Mouse (Mus musculus) G1E (cell line): ENCODE results near the gene Gm4565. TPM values are rescaled to one million over a fixed set of nuclear protein-coding genes. Genes with fewer than 3 reads are reported as not detected.
"Not testable (repeated sequence)": the region's sequence is repeated elsewhere in the genome, so short reads cannot be mapped to it uniquely, and the experiment has no call there.

ENCODE experiments used
- ATAC-seq: 2 replicates; pipeline ENCODE4 v1.8.0; 2016; ENCODE audit warnings: mild to moderate bottlenecking; ENCODE audit not compliant: insufficient number of reproducible peaks, poor library complexity, low FRiP score, severe bottlenecking; ENCODE audit errors: extremely low read depth
- DNase-seq: peaks from one replicate; pipeline ENCODE4 v3.0.0; 2012; ENCODE audit warnings: low spot score
- H3K27me3 ChIP-seq: 2 replicates; pipeline ENCODE4 v1.6.1; 2012; ENCODE audit warnings: mild to moderate bottlenecking, low read length, inconsistent platforms; ENCODE audit not compliant: insufficient read depth
- H3K36me3 ChIP-seq: replicated peaks from 2 replicates; pipeline ENCODE3; 2012; ENCODE audit warnings: mild to moderate bottlenecking, inconsistent platforms
- H3K4me1 ChIP-seq: 2 replicates; pipeline ENCODE4 v1.6.1; 2012; ENCODE audit warnings: low read depth, low read length, inconsistent platforms, mixed read lengths; ENCODE audit not compliant: insufficient read depth
- H3K4me3 ChIP-seq: 2 replicates; pipeline ENCODE4 v1.5.1; 2012; ENCODE audit warnings: low read depth, mild to moderate bottlenecking, inconsistent platforms, low read length, moderate library complexity, mixed read lengths
- H3K9me3 ChIP-seq: replicated peaks from 2 replicates; pipeline ENCODE4 v1.6.1; 2012; ENCODE audit warnings: inconsistent platforms
- polyA plus RNA-seq: library from polyadenylated mRNA; stranded (reverse); fragments of >175 nt; gene quantifications from 2 replicates; pipeline ENCODE4 v1.2.3, GENCODE M21; 2012
- total RNA-seq, 2 experiments: library from RNA; stranded (forward) in 1 of 2; stranded (reverse) in 1 of 2; fragments of 200-1000 nt in 1 of 2; fragments of >200 nt in 1 of 2; fragmentation: Nextera tagmentation in 1 of 2; gene quantifications; 2 replicates each; pipeline ENCODE4 v1.2.3; 2014 to 2017

Gene Gm4565
- total RNA-seq (2014; fragmentation: Nextera tagmentation) (not detected in 2 replicates), total RNA-seq (2017) (not detected in 2 replicates), polyA plus RNA-seq (not detected in 2 replicates)

DNA sequence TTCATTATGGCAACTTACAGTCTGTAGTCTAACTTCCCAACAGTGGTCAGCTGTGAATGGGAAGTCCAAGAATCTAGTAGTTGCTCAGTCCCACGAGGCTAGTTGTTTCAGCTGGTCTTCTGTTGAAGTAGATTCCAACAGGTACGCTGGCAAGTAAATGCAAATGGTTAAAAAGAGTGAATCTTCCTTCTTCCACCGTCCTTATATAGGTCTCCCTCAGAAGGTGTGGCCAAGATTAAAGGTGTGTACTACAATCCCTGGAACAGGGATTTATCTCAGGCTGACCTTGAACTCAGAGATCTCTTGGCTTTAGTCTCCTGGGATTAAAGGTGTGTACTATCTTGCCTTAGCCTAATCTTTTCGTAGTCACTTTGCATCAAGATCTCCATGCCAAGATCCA, at the start of gene Gm4565:
TSS of gene Gm4565 (minus strand) at position 101 of the 400 bp plus-strand sequence.
- not testable (repeated sequence) for DNase-seq, H3K27me3 ChIP-seq, H3K36me3 ChIP-seq, H3K9me3 ChIP-seq, ATAC-seq, H3K4me1 ChIP-seq, H3K4me3 ChIP-seq

- ATAC-seq, H3K4me1 ChIP-seq, H3K4me3 ChIP-seq, DNase-seq, H3K9me3 ChIP-seq, H3K36me3 ChIP-seq, H3K27me3 ChIP-seq: not testable (repeated sequence)
Measured at GRCm38 (mm10) chr7:22565243-22565642, 22.7 kb downstream of the Gm4565 start, which contains the start of gene Gm4201. Gene Gm4201 (minus strand): TSS chr7:22565343.

DNA sequence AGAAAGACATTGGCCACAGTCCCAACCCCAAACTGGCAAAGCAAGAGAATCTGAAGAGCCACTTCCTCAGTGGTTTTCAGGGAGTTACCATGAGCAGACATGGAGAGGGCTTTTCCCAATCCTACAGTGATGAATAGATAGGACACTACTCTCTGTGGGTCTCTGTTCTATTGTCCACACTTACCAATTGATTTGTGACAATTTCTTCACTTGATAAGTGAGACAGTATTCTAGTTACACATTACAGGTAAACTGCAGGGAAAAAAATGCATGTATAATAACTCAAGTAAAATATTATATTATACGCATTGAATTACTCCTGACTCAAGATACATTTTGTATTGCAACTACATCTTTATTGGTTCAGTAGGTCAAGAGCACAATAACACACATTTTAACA, 53.1 kb downstream of the Gm4565 start, which contains the start of gene Gm8677:
TSS of gene Gm8677 (minus strand) at position 101 of the 400 bp plus-strand sequence.
- H3K9me3 ChIP-seq, ATAC-seq, DNase-seq, H3K4me1 ChIP-seq, H3K27me3 ChIP-seq, H3K4me3 ChIP-seq, H3K36me3 ChIP-seq: not testable (repeated sequence)

Other genes with a start within 250 kb of the Gm4565 start
- gene Gm8660, start 217.1 kb downstream of the Gm4565 start, total RNA-seq (2014; fragmentation: Nextera tagmentation) = not detected in 2 replicates
- gene Gm8660, start 217.1 kb downstream of the Gm4565 start, total RNA-seq (2017) = not detected in 2 replicates
- not detected in 2 replicates for gene Gm8660, start 217.1 kb downstream of the Gm4565 start, polyA plus RNA-seq
- gene Vmn1r148, start 174.5 kb downstream of the Gm4565 start, total RNA-seq (2014; fragmentation: Nextera tagmentation) = not detected in 2 replicates
- not detected in 2 replicates for gene Vmn1r148, start 174.5 kb downstream of the Gm4565 start, total RNA-seq (2017)
- gene Vmn1r148, start 174.5 kb downstream of the Gm4565 start, polyA plus RNA-seq = not detected in 2 replicates
- gene Vmn1r149, start 149.9 kb downstream of the Gm4565 start, total RNA-seq (2014; fragmentation: Nextera tagmentation) = not detected in 2 replicates
- gene Vmn1r149, start 149.9 kb downstream of the Gm4565 start, total RNA-seq (2017) = not detected in 2 replicates
- gene Vmn1r149, start 149.9 kb downstream of the Gm4565 start, polyA plus RNA-seq = not detected in 2 replicates
- not detected in 2 replicates for gene Gm10665, start 124.1 kb downstream of the Gm4565 start, total RNA-seq (2014; fragmentation: Nextera tagmentation)
- gene Gm10665, start 124.1 kb downstream of the Gm4565 start, total RNA-seq (2017) = not detected in 2 replicates
- not detected in 2 replicates for gene Gm10665, start 124.1 kb downstream of the Gm4565 start, polyA plus RNA-seq
- gene Vmn1r151, start 88.4 kb downstream of the Gm4565 start, total RNA-seq (2014; fragmentation: Nextera tagmentation) = not detected in 2 replicates
- gene Vmn1r151, start 88.4 kb downstream of the Gm4565 start, total RNA-seq (2017) = not detected in 2 replicates
- gene Vmn1r151, start 88.4 kb downstream of the Gm4565 start, polyA plus RNA-seq = not detected in 2 replicates
- not detected in 2 replicates for gene Vmn1r152, start 65.2 kb downstream of the Gm4565 start, total RNA-seq (2014; fragmentation: Nextera tagmentation)
- gene Vmn1r152, start 65.2 kb downstream of the Gm4565 start, total RNA-seq (2017) = 0.16 TPM in 1 of 2 replicates, not detected in the other
- gene Vmn1r152, start 65.2 kb downstream of the Gm4565 start, polyA plus RNA-seq = not detected in 2 replicates
- not detected in 2 replicates for gene Gm8677, start 53.2 kb downstream of the Gm4565 start, total RNA-seq (2014; fragmentation: Nextera tagmentation)
- gene Gm8677, start 53.2 kb downstream of the Gm4565 start, total RNA-seq (2017) = not detected in 2 replicates
- gene Gm8677, start 53.2 kb downstream of the Gm4565 start, polyA plus RNA-seq = not detected in 2 replicates
- not detected in 2 replicates for gene Gm4201, start 22.8 kb downstream of the Gm4565 start, total RNA-seq (2014; fragmentation: Nextera tagmentation)
- not detected in 2 replicates for gene Gm4201, start 22.8 kb downstream of the Gm4565 start, total RNA-seq (2017)
- not detected in 2 replicates for gene Gm4201, start 22.8 kb downstream of the Gm4565 start, polyA plus RNA-seq
- not detected in 2 replicates for gene Vmn1r155, start 69.9 kb upstream of the Gm4565 start, total RNA-seq (2014; fragmentation: Nextera tagmentation)
- gene Vmn1r155, start 69.9 kb upstream of the Gm4565 start, total RNA-seq (2017) = not detected in 2 replicates
- not detected in 2 replicates for gene Vmn1r155, start 69.9 kb upstream of the Gm4565 start, polyA plus RNA-seq
- gene Gm8693, start 104.2 kb upstream of the Gm4565 start, total RNA-seq (2014; fragmentation: Nextera tagmentation) = not detected in 2 replicates
- gene Gm8693, start 104.2 kb upstream of the Gm4565 start, total RNA-seq (2017) = not detected in 2 replicates
- not detected in 2 replicates for gene Gm8693, start 104.2 kb upstream of the Gm4565 start, polyA plus RNA-seq
- not detected in 2 replicates for gene Gm4567, start 131.6 kb upstream of the Gm4565 start, total RNA-seq (2014; fragmentation: Nextera tagmentation)
- gene Gm4567, start 131.6 kb upstream of the Gm4565 start, total RNA-seq (2017) = not detected in 2 replicates
- gene Gm4567, start 131.6 kb upstream of the Gm4565 start, polyA plus RNA-seq = not detected in 2 replicates
- not detected in 2 replicates for gene Vmn1r157, start 173.6 kb upstream of the Gm4565 start, total RNA-seq (2014; fragmentation: Nextera tagmentation)
- not detected in 2 replicates for gene Vmn1r157, start 173.6 kb upstream of the Gm4565 start, total RNA-seq (2017)
- not detected in 2 replicates for gene Vmn1r157, start 173.6 kb upstream of the Gm4565 start, polyA plus RNA-seq
- gene Vmn1r158, start 202.7 kb upstream of the Gm4565 start, total RNA-seq (2014; fragmentation: Nextera tagmentation) = not detected in 2 replicates
- gene Vmn1r158, start 202.7 kb upstream of the Gm4565 start, total RNA-seq (2017) = not detected in 2 replicates
- gene Vmn1r158, start 202.7 kb upstream of the Gm4565 start, polyA plus RNA-seq = not detected in 2 replicates